Mouse (Mus musculus) layer of hippocampus, adult 9-11 months (tissue): ENCODE results near the gene Rfk.

Experiments used
- DNase-seq: peaks from one replicate; pipeline ENCODE4 v3.0.0; 2022

Rfk gene

GRCm38 (mm10) chr19:17385426-17385825, 8.4 kb upstream of the Rfk start:
- no peak for DNase-seq

GRCm38 (mm10) chr19:17386424-17386823, 7.4 kb upstream of the Rfk start:
- DNase-seq: no peak

- DNase-seq: no peak
Observed at GRCm38 (mm10) chr19:17388404-17388803, 5.4 kb upstream of the Rfk start.

GRCm38 (mm10) chr19:17392866-17393265, 977 bp upstream of the Rfk start:
- DNase-seq: no peak

- no peak for DNase-seq
Observed at GRCm38 (mm10) chr19:17396802-17397201, 3.0 kb downstream of the Rfk start.

GRCm38 (mm10) chr19:17397922-17398321, 4.1 kb downstream of the Rfk start:
- no peak for DNase-seq

GRCm38 (mm10) chr19:17399965-17400364, 6.1 kb downstream of the Rfk start:
- DNase-seq: no peak

GRCm38 (mm10) chr19:17400571-17400970, 6.7 kb downstream of the Rfk start:
- no peak for DNase-seq

- DNase-seq: no peak
Observed at GRCm38 (mm10) chr19:17403175-17403574, 9.3 kb downstream of the Rfk start.

- no peak for DNase-seq
Observed at GRCm38 (mm10) chr19:17406823-17407222, 13.0 kb downstream of the Rfk start.

- DNase-seq: no peak
Observed at GRCm38 (mm10) chr19:17408591-17408990, 14.7 kb downstream of the Rfk start.

- no peak for DNase-seq
Observed at GRCm38 (mm10) chr19:17409351-17409750, 15.5 kb downstream of the Rfk start.

GRCm38 (mm10) chr19:17410465-17411065, 16.7 kb downstream of the Rfk start:
- no peak for DNase-seq

- no peak for DNase-seq
Observed at GRCm38 (mm10) chr19:17412915-17413459, 19.1 kb downstream of the Rfk start.

- DNase-seq: no peak
Observed at GRCm38 (mm10) chr19:17417855-17418254, 24.0 kb downstream of the Rfk start.

- no peak for DNase-seq
Observed at GRCm38 (mm10) chr19:17423306-17423705, 29.5 kb downstream of the Rfk start.

GRCm38 (mm10) chr19:17427824-17428560, 34.1 kb downstream of the Rfk start:
- no peak for DNase-seq

- DNase-seq: no peak
Observed at GRCm38 (mm10) chr19:17428561-17428914, 34.7 kb downstream of the Rfk start.

GRCm38 (mm10) chr19:17436651-17437050, 42.8 kb downstream of the Rfk start:
- DNase-seq: no peak

GRCm38 (mm10) chr19:17439476-17440189, 45.8 kb downstream of the Rfk start:
- DNase-seq: no peak

GRCm38 (mm10) chr19:17443581-17443980, 49.7 kb downstream of the Rfk start:
- DNase-seq: no peak
